Mouse (Mus musculus): Measurements from ENCODE around the gene Vmn1r221. TPM values are rescaled to one million over a fixed set of nuclear protein-coding genes. Genes with fewer than 3 reads are reported as not detected.
"Not testable (repeated sequence)": the region's sequence is repeated elsewhere in the genome, so short reads cannot be mapped to it uniquely, and the experiment has no call there.

Gene Vmn1r221
- total RNA-seq (2021) = not detected in 2 replicates
- long read RNA-seq = 0 reads

- DNase-seq = not testable (repeated sequence)
Measured at GRCm38 (mm10) chr13:23213827-23214226, at the start of gene Vmn1r221. TSS of gene Vmn1r221 (plus strand) at chr13:23214127.

GRCm38 (mm10) chr13:23166471-23166870 is 47.5 kb upstream of the Vmn1r221 start:
- not testable (repeated sequence) for DNase-seq

- DNase-seq = no peak
Measured at GRCm38 (mm10) chr13:23187875-23188274, 26.1 kb upstream of the Vmn1r221 start, which contains the start of gene Vmn1r220. TSS of gene Vmn1r220 (minus strand) at chr13:23187975.

- DNase-seq = not testable (repeated sequence)
Measured at GRCm38 (mm10) chr13:23203885-23204284, 10.0 kb upstream of the Vmn1r221 start.

GRCm38 (mm10) chr13:23235847-23236246 is 21.9 kb downstream of the Vmn1r221 start, which contains the start of gene Vmn1r222:
TSS of gene Vmn1r222 (minus strand) at chr13:23235947.
- DNase-seq = not testable (repeated sequence)

- not testable (repeated sequence) for DNase-seq
Measured at GRCm38 (mm10) chr13:23246834-23247233, 32.9 kb downstream of the Vmn1r221 start, which contains the start of gene Vmn1r223. TSS of gene Vmn1r223 (plus strand) at chr13:23247134.

GRCm38 (mm10) chr13:23258546-23259048 is 44.7 kb downstream of the Vmn1r221 start:
- no peak for DNase-seq

- not testable (repeated sequence) for DNase-seq
Measured at GRCm38 (mm10) chr13:23268606-23269005, 54.7 kb downstream of the Vmn1r221 start.

- not testable (repeated sequence) for DNase-seq
Measured at GRCm38 (mm10) chr13:23269127-23269526, 55.2 kb downstream of the Vmn1r221 start.

- DNase-seq = no peak
Measured at GRCm38 (mm10) chr13:23269681-23270080, 55.8 kb downstream of the Vmn1r221 start.

- no peak for DNase-seq
Measured at GRCm38 (mm10) chr13:23270321-23271101, 56.6 kb downstream of the Vmn1r221 start.

Other genes with a start within 250 kb of the Vmn1r221 start
- gene Vmn1r213, start 206.5 kb upstream of the Vmn1r221 start, total RNA-seq (2021) = not detected in 2 replicates
- not detected in 2 replicates for gene Vmn1r214, start 183.7 kb upstream of the Vmn1r221 start, total RNA-seq (2021)
- gene Vmn1r215, start 146.1 kb upstream of the Vmn1r221 start, total RNA-seq (2021) = not detected in 2 replicates
- gene Vmn1r217, start 95.9 kb upstream of the Vmn1r221 start, total RNA-seq (2021) = not detected in 2 replicates
- not detected in 2 replicates for gene Vmn1r218, start 81.0 kb upstream of the Vmn1r221 start, total RNA-seq (2021)
- gene Vmn1r219, start 54.8 kb upstream of the Vmn1r221 start, total RNA-seq (2021) = not detected in 2 replicates
- gene Vmn1r220, start 26.2 kb upstream of the Vmn1r221 start, total RNA-seq (2021) = not detected in 2 replicates
- gene Vmn1r222, start 21.8 kb downstream of the Vmn1r221 start, total RNA-seq (2021) = not detected in 2 replicates
- gene Vmn1r223, start 33.0 kb downstream of the Vmn1r221 start, total RNA-seq (2021) = not detected in 2 replicates
- gene Zfp322a, start 155.1 kb downstream of the Vmn1r221 start, total RNA-seq (2021) = 19.7 and 30.1 TPM in 2 replicates
- gene Abt1, start 209.7 kb downstream of the Vmn1r221 start, total RNA-seq (2021) = 6.4 and 6.9 TPM in 2 replicates

Measured in adrenal gland, postnatal 25 days (tissue).